Mouse (Mus musculus): Measurements from ENCODE around the gene Med26.
A peak's percentile ranks its signal among the peaks of the same experiment; 100 is the strongest.

The Med26 gene

DNA sequence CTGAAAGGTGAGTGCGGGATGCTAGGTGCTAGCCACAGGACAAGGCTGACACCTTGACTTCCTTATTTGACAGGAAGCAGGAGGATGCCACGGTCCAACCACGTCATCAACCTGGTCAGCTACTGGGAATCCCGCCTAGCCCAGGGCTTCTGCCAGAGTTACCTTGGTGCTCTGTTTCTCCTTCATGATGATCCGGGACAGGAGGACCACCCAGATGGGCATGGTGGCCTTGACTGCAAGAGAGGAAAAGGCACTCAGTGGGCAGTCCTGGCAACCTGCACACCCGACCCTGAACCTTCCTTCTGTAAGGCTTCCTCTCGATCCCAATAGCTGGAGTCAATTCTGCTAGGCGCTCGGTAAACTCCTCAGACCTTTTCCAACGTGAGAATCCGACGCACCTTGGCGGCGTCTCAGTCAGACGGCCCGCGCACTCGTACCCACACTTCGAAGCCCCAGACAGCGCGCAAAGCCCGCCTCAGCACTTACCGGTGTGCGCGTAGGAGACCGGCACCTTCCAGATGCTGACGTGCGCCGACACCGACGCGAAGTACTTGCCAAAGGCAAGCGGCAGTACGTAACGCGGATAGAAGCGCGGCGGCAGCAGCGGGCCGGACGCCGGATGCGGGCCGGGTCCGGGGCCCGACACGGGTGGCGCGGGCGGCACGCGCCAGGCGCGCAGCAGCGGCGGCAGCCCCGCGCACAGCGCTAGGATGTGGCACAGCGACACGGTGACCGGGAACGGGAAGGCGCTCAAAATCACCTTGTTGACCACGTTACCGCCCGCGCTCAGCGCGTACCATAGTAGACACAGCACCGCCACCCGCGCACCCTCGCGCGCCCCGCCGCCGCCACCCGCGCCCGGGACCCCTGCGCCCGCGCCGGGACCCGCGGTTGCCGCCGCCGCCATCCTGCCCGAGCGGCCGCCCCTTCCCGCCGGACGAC is 56.1 kb downstream of the Med26 start, which contains the start of gene Slc35e1:
TSS of gene Slc35e1 (minus strand) at position 935 of the 942 bp plus-strand sequence.
- no peak for DNase-seq (ENCODE audit: low spot score in 2 of 2)

- DNase-seq (ENCODE audit: low spot score in 2 of 2), result no peak
These were observed 57.1 kb downstream of the Med26 start for GRCm38 (mm10) chr8:72491017-72491416.

DNA sequence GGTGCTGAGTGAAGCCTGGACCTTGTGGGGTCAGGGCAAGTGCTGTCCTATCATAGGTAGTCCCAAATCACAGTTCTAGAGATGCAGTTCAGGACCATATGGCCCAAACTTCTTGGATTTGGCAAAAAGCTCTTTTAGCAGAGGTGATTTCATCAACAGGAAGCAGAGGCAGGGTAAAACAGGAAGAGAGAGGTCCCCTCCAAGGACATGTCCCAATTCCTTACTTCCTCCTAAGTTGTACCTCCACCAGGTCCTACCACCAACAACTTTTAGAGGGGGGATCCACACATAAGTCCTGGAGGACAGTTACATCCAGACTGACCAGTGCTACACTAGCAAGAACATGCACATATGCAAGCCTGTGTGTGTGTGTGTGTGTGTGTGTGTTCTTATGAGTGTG is 61.1 kb downstream of the Med26 start:
- no peak for DNase-seq (ENCODE audit: low spot score in 2 of 2)

DNA sequence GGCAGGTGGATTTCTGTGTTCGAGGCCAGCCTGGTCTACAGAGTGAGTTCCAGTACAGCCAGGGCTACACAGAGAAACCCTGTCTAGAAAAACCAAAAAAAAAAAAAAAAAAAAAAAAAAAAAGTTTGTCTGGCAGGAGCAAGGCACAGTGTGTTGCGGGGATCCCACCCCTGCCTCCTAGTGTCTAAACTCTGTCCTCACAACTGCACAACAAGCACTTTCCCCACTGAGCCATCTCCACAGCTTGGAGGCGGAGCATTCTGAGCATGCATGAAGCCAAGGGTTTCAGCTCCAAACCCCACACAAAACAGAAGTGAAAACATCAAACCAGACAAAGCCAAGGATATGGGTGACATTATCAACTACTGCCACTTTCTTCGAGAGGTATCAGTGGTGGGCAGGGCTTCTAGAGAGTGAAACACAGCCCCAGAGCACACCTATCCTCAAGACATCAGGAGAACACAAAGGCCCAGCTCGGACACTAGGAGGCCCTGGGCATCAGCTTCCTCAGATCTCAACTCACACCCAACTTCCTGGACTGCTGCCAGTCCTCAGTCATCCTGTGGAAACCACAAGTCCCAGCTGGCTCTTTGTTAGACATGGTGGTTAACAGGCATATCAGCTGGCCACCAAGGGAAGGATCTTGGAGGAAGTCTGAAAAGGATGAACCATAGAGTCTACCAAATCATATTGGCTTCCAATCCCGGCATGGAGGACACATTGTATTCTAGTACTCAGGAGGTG is 62.4 kb downstream of the Med26 start:
- DNase-seq (ENCODE audit: low spot score in 2 of 2), result no peak

DNA sequence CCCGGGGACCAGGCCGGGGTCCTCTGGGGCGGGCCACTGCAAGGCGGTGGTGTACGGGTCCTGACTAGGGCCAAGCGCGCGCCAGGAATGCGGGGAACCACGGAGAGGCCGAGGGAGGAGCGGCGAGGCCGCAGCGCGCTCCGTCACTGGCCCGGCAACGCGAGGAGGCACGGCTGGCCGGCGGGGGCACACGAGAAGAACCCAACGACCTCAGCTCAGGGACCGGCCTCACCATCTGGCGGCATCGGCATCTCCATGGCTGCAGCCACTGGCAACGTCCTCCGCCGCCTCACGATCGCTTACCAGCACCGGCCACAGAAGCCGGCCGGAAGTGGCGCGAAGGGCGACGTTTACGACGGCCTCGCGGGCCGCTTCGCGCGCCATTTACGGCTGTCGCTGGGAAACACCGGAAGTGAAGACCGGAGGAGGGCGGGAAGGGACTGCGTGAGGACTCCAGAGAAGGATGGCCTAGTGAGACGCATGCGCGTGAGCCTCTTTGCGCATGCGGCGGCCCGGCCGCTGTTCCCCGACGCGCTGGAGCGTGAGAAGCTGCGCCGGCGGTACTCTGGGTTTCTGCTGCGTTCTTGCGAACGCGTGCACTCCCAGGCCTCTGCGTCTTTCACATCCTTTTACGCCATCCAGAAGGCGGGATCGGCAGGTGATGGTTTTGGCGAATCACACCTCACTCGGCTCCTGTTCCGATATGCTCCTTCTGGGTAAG is 73.1 kb downstream of the Med26 start, which contains the start of gene Cherp:
TSS of gene Cherp (minus strand) at position 401 of the 721 bp plus-strand sequence.
- DNase-seq (ENCODE audit: low spot score in 2 of 2), result peak; percentile 97

- DNase-seq (ENCODE audit: low spot score in 2 of 2), result no peak
These were observed 77.4 kb downstream of the Med26 start for GRCm38 (mm10) chr8:72470684-72471083.

DNA sequence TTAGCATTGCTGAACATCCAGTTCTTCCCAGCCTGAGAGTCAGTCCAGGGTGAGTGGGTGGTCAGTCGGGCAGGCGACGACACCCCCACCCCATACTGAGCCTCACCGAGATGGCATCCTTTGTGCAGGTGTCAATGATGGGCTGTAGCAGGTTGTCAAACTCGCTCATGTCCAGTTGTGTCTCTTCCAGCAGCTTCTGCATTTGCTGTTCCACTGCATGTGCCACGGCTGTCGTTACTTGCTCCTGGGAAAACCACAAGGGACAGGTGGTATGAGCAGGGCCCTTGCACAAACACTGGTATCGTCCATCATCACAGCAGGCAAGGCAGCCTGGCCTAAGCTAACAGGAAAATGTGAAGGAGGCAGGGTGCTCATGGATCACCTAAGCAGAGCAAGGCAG is 78.1 kb downstream of the Med26 start:
- DNase-seq (ENCODE audit: low spot score in 2 of 2), result no peak

DNA sequence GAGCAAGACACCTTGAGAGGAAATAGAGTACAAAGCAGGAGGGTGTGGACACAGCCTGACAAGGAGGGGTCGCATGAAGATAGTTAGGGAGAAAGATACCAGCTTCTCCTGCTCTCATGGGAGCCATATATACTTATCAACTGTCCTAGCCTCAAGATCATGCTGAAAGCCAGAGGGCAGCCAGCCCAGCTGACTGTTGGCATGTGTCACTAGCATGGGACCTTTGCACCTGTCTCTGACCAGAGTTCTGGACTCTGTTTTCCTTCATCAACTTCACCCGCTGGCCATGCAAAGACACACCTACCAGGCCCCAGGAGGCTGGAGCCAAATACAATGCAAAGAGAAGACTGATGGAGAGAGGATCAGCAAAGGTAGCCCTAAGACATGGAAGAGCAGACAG is 78.8 kb downstream of the Med26 start:
- DNase-seq (ENCODE audit: low spot score in 2 of 2), result no peak

DNA sequence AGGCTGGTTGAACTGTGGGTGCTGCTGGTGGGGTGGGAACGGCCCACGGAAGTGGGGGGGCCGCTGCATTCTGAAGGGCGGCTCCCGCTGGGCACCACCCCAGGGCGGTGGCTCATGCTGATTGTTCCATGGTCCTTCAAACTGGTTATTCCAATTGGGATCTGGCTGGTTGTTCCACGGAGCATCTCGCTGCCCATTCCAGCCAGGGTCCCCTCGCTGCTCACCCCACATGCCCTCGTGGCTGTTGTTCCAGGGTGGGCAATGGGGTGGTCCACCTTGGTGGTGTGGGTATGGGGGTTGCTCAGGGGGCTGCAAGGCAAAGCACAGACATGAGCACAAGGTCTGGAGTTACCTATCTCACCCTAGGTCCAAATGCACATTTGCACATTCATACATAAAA is 83.9 kb downstream of the Med26 start:
- DNase-seq (ENCODE audit: low spot score in 2 of 2), result no peak

- no peak for DNase-seq (ENCODE audit: low spot score in 2 of 2)
These were observed 88.1 kb downstream of the Med26 start for GRCm38 (mm10) chr8:72459881-72460533.

DNA sequence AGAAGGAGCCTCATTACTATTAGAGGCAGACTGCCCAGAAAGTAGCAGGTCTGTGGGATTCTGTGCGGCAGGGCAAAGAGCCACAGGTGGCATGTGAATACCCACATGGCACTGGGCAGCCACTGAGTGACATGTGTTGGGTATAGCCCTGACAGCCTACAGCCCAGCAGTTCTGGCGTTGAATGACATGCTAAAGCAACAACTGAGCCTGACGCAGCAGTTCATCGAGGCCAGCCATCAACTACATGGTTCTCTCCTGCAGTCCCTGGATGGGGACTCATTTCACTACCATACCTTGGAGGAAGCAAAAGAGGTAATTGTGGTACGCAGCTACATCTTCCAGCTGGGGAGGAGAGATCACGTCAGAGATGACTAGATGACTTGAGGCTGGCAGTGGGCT is 89.6 kb downstream of the Med26 start:
- no peak for DNase-seq (ENCODE audit: low spot score in 2 of 2)

DNA sequence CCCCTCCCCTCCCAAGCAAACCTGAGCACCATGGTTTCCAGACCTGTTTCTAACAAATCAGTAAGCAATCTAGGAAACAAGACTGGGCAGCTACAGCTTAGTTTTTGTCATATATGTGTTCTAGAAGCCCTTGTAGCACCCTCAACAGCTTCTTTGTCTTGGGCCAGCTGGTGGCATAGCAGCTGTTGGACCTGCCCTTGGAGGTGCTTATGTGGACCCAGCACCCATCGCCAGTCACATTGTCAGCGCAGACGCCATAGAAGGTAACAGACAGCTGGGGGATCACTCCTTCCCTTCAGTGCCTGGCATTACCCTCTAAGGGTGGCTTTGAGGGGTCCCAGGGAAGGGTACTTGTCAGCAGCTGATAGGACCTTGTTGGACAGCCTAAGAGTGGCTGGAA is 90.3 kb downstream of the Med26 start:
- no peak for DNase-seq (ENCODE audit: low spot score in 2 of 2)

DNA sequence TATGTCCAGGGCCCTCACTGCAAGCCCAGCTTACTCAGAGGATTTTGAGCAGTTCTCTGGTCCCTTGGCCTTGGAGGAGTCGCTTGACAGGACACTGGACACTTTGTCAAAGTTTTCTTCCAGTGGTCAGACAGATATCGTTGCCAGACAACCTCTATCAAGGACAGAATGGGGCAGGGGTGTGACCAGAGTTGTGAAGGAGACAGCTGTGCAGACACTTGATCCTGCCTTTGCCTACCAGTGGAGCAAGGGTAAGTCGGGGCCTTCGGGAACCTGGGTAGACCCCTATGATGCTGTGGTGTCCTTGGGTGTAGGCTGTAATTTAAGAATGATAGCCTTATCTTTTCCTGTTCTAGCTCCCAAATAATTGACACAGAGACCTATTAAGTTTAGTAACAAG is 92.8 kb downstream of the Med26 start:
- DNase-seq (ENCODE audit: low spot score in 2 of 2), result no peak

- no peak for DNase-seq (ENCODE audit: low spot score in 2 of 2)
These were observed 94.2 kb downstream of the Med26 start for GRCm38 (mm10) chr8:72453904-72454303.

DNA sequence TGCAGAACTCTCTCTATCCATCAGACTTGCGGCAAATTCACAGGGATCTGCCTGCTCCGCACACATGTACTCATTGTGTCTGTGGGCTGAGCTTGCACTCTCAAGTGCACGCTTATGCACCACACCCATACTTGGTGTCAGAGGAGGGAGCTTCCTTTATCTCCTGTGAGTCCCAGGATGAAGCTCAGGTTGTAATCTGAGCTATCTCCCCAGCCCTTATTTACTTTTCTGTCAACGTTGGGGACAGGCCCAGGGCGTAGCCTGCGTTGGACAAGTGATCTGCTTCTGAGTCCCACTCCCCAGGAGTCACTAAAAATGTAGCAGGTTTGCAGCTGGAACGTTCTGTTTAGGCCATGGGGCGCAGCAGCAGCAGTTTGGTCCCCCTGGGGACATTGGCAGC is 96.6 kb downstream of the Med26 start:
- DNase-seq (ENCODE audit: low spot score in 2 of 2), result no peak

- no peak for DNase-seq (ENCODE audit: low spot score in 2 of 2)
These were observed 103.0 kb downstream of the Med26 start for GRCm38 (mm10) chr8:72445071-72445470.
